Mouse (Mus musculus) ES-Bruce4 (cell line): Measurements from ENCODE around the gene Mettl16.

Experiments used
- CTCF ChIP-seq: IDR thresholded peaks from one replicate; pipeline ENCODE4 v1.8.1; 2011; ENCODE audit warnings: low read depth, low read length
- POLR2A ChIP-seq: IDR thresholded peaks from one replicate; pipeline ENCODE4 v1.8.1; 2011; ENCODE audit warnings: low read length; ENCODE audit not compliant: insufficient read depth

DNA sequence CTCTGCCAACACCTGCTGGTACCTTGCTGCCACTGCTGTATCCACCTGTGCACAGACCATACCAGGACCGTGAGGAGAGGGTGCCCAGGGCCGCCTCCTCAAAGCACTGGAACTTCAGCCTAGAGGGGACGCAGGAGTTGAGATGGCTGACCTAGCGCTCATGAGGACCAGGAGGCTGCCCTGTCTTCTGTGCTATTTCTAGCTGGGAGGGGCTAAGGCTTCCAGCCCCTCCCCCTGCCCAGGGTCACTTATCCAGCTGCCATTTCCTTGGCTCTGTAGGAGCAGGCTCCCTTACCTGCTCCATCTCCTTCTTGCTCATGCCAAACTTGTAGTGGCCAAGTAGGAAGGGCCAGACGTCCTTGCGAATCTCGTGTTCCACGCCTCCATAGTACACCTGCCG lies 87.1 kb downstream of the Mettl16 start:
- TF ChIP-seq CTCF = no peak
- TF ChIP-seq POLR2A = no peak
